Mouse (Mus musculus): ENCODE measurements around the gene Phlda3. TPM values are rescaled to one million over a fixed set of nuclear protein-coding genes. Genes with fewer than 3 reads are reported as not detected.

Gene Phlda3
- total RNA-seq, 2 experiments from 2014 or later = 25.4 to 39.5 TPM

GRCm38 (mm10) chr1:135782816-135783215 lies 16.9 kb downstream of the Phlda3 start:
- intact Hi-C loops (cut with DNase I; ENCODE audit: low total_unique reads) = no loop called here
- no peak for DNase-seq

DNA sequence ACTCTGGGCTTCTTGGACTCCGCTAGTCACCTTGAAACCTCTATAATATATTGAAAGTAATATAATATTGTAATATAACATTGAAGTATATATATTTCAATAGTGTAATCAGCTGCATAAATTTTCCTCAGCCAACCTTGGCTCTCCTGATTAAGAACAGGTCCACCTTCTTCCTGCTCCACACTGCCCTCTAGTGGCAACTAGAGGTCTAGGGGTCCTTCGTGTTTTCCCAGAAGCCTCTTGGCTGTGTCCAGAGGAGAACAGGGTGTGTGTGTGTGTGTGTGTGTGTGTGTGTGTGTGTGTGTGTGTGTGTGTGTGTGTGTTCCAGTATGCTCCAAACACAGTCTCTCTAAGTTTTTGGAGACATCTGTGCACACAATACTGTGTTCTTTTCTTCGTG lies 21.9 kb downstream of the Phlda3 start:
- peak; percentile 79 for DNase-seq
- intact Hi-C loops (cut with DNase I; ENCODE audit: low total_unique reads) = no loop called here

- intact Hi-C loops (cut with DNase I; ENCODE audit: low total_unique reads) = no loop called here
These were observed 22.8 kb downstream of the Phlda3 start for GRCm38 (mm10) chr1:135788708-135789107.

DNA sequence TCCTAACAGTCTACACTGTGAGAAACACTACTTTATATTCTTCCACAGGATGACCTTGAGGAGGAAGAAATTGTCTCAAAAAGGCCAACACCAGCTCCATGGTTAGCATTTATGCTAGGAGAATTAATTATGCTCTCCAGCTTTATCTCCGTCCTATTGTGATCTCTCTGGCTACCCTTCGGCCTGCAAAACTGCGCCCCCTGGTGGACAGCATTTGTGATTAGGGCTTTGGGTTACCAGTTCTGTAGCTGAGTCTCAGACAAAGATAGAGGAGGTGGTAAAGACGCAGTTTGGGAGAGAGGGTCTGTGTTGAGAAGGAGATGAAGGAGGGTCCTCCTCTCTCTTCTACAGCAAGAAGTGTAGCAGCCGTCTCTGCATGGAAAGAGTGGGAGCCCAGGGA lies 23.9 kb downstream of the Phlda3 start:
- intact Hi-C loops (cut with DNase I; ENCODE audit: low total_unique reads) = no loop called here

More at GRCm38 (mm10) chr1:135788708-135789107, 22.8 kb downstream of the Phlda3 start:
- peak; percentile 27 for DNase-seq

GRCm38 (mm10) chr1:135792143-135792939 lies 26.4 kb downstream of the Phlda3 start:
- no peak for DNase-seq
- intact Hi-C loops (cut with DNase I; ENCODE audit: low total_unique reads) = no loop called here

More for the DNA sequence above, 23.9 kb downstream of the Phlda3 start:
- DNase-seq = peak; percentile 78

GRCm38 (mm10) chr1:135793370-135794215 lies 27.7 kb downstream of the Phlda3 start:
- intact Hi-C loops (cut with DNase I; ENCODE audit: low total_unique reads) = no loop called here
- no peak for DNase-seq

DNA sequence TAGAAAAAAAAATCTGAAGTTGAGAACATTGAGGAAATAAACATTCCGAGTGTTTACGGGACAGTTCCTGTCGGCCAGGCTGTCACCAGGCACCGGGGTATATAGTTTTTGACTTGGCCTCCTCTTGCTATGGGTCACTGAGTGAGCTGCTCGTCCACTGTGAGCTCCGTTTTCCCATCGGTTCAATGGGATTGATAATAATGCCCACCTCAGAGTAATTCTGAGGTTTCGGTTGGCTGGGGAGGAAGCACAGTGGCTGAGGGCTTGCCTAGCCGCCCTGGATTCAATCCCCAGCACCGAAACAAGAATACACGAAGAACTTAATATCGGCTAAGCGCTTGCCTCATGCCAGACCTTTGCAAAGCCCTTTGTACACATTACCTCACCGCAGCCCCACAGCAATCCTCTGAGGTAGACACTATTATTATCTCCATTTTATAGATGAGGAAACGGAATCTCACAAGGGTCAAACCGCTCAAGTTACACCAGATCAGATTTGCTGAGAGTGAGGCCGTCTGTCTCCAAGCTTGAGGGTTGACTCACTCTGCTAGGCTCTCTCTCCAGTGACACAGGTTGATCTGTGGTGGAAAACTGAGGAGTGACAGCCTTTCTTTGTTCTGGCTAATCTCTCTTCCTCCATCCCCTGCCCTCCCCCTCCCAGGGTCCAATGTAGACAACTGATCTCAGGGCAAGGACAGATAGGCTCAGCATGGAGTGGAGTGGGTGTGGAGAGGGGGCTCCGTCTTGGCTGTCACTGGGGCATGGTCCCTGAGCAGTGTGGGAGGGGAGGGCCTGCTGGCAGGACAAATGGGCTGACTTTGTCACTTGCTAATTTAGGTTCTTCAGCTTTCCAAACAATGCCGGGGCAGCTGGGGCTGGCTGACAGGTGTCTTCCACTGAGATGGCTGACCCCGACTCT lies 28.6 kb downstream of the Phlda3 start:
- intact Hi-C loops (cut with DNase I; ENCODE audit: low total_unique reads) = no loop called here
- DNase-seq = no peak

GRCm38 (mm10) chr1:135798492-135798891 lies 32.6 kb downstream of the Phlda3 start:
- intact Hi-C loops (cut with DNase I; ENCODE audit: low total_unique reads) = no loop called here
- no peak for DNase-seq

GRCm38 (mm10) chr1:135799109-135799627 lies 33.2 kb downstream of the Phlda3 start:
- intact Hi-C loops (cut with DNase I; ENCODE audit: low total_unique reads) = no loop called here
- DNase-seq = no peak

GRCm38 (mm10) chr1:135800192-135800950 lies 34.5 kb downstream of the Phlda3 start:
- intact Hi-C loops (cut with DNase I; ENCODE audit: low total_unique reads) = no loop called here
- no peak for DNase-seq

- DNase-seq = no peak
- intact Hi-C loops (cut with DNase I; ENCODE audit: low total_unique reads) = no loop called here
These were observed 41.6 kb downstream of the Phlda3 start for GRCm38 (mm10) chr1:135807546-135807945.

DNA sequence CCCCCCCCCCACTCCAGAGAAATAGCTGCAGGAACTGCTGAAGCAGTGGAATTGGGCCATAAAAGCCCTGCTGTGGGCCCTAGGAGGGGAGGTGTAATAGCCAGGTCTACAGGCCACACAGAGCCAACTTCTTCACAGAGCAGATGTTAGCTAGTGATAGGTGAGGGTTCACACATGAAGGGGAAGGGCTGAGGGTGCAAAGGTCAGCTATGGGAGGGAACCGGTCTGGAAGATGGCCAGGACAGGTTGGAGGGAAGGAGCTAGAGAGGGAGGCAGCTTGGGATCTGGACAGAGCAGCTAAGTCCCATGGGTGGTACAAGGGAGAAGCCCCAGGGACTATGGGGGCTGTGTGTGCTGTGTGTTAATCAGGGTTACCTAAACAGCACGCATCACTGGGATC lies 44.3 kb downstream of the Phlda3 start:
- no peak for DNase-seq
- intact Hi-C loops (cut with DNase I; ENCODE audit: low total_unique reads) = no loop called here

DNA sequence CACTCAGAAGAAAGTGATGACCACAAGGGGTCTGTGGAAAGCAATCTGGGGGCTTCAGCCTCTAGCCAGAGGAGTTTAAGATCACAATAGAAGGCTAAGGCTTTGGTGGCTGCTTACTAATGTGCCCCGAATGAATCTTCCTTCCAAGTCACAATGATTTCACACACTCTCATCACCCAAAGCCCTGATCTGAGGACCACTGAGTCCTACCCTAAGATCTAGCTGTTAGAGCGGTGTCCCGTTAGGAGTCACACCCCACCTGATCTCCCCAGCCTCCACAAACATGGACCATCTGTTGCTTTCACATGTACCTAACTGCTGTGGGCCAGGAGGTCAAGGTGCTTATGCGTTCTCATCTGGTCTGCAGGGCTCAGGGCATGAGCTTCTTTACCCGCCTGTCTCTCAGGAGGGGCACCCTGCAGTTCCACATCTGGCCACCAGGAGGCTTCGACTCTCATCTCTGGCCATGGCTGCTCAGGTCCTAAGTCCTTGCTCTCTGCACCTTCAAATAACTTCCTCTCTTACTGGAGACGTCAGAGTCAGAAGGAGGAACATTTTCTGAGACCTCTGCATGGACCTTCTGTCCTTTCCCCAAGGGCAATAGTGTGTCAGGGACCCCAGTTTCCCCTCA lies 45.2 kb downstream of the Phlda3 start:
- peak; percentile 78 for DNase-seq
- intact Hi-C loops (cut with DNase I; ENCODE audit: low total_unique reads) = no loop called here

DNA sequence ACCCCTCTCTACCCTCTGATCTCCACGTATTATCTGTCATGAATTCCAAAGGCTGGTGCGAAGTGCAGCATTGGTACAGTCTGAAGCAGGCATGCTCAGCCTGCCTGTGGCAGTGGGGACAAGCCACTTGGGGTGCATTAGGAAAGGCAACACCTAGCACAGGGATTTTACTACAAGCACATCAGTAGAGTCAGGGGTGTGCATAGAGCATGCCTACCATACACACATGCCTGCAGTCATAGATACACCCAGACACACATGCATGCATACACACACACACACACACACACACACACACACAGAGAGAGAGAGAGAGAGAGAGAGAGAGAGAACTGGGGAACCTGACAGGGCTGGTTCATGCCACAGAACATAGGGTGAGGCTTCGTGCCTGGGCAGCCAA lies 46.3 kb downstream of the Phlda3 start:
- no peak for DNase-seq
- intact Hi-C loops (cut with DNase I; ENCODE audit: low total_unique reads) = no loop called here

GRCm38 (mm10) chr1:135812618-135813017 lies 46.7 kb downstream of the Phlda3 start:
- intact Hi-C loops (cut with DNase I; ENCODE audit: low total_unique reads) = no loop called here

DNA sequence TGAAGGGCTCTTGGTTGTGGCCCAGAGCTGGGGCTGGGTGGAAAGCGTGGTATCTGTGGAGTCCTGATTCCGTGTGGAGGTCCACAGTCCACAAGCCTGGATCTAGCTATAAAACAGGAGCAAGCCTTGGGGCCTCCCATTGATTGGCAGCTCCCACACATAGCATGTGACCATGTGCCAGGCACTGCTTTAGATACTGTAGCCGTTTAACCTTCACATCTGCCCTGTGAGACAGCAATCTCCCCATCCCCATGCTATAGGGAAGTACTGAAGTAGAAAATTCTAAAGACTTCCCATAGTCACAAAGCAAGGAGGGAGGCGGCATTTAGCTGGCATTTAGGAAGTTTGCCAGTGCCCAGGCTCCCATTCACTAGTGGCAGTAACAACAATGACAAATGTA lies 47.2 kb downstream of the Phlda3 start:
- DNase-seq = no peak
- intact Hi-C loops (cut with DNase I; ENCODE audit: low total_unique reads) = no loop called here

More at GRCm38 (mm10) chr1:135812618-135813017, 46.7 kb downstream of the Phlda3 start:
- no peak for DNase-seq

GRCm38 (mm10) chr1:135813687-135814395 lies 47.9 kb downstream of the Phlda3 start:
- no peak for DNase-seq
- intact Hi-C loops (cut with DNase I; ENCODE audit: low total_unique reads) = no loop called here

DNA sequence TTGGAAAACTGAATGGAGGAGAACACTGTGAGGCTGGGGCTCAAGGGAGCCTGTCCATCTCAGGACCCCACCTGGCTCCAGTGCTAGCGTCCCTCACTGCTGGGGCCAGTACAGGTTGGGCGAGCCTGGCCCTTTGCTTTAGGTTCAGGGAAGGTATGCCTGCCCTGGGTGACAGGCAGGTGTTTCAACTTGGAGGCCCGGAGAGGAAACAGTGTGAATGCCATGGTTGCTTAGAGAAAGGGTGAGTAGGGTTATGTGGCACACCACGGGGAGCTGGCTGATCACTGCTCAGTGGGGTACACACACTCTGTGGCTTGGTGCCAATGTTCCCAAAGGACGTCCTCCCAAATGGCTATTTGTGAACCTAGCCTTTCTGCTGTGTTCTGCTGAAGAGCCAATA lies 48.6 kb downstream of the Phlda3 start:
- no peak for DNase-seq
- intact Hi-C loops (cut with DNase I; ENCODE audit: low total_unique reads) = no loop called here

Measured in gastrocnemius, postnatal 14 days (tissue).